21 mouse cellular contexts compared by ENCODE assay signal in the genomic region with DNA sequence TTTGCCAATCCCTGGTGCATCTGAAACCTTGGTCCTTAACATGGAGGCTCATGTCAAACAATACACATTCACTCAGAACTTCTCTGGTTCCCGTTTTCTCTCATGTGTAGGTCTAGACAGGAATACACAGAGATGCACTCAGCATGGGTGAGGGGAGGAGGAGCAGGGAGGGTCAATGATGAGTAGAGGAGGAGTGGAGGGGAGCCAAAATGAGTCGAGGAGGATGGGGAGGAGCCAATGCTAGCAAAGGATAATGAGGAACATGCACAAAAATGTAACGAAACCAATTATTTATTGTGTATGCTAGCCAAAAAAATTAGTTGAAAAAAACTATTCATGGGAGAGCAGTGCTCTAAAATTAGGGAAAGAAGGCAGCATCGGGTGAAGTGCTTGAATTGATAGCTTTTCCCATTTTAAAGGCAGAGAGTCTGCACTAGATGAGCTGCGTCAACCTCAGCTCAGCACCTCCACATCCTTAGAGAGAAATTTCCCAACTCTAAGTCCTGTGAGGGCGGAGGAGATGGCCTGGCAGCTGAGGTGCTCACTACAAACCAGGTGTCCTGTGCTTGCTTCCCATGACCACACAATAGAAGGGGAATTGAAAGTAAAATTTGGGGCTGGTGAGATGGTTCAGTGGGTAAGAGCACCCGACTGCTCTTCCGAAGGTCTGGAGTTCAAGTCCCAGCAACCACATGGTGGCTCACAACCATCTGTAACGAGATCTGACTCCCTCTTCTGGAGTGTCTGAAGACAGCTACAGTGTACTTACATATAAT.
DNase-seq lines count a peak whose midpoint lies in the region; ATAC-seq and TF ChIP-seq lines count a peak whose summit lies in the region.
"Had no signal": no experiment of that assay in that cellular context is flagged by ENCODE, and none has a peak within 500 bp of the region (broad histone marks: within the 10 kb centered on the region; RNA-seq: fewer than 3 reads in every experiment).

No protein-coding gene starts in this region.

- no peak overlapping the region for H3K9ac ChIP-seq in CH12.LX (ENCODE audit: insufficient read depth, low read depth)
- H3K9ac ChIP-seq in embryonic facial prominence, embryonic 15.5 days: no peak overlapping the region
- H3K9ac ChIP-seq in forebrain, embryonic 13.5 days: no peak overlapping the region
- H3K9ac ChIP-seq: embryonic facial prominence, embryonic 12.5 days had no signal

- dilution Hi-C loops in CH12.LX (cut with MboI; ENCODE audit: extremely low pct_ligation_motif_present, extremely low pct_unique_long_range_greater_than_20kb, low sequenced_read_pairs): no loop called here

- no peaks in the 10 kb centered on the region for H3K79me2 ChIP-seq in CH12.LX (replicated peaks; ENCODE audit: control insufficient read depth, extremely low read depth, insufficient read depth, poor library complexity, severe bottlenecking)

- no peak for TF ChIP-seq POLR2A in CH12.LX (IDR thresholded peaks at IDR 0.05; ENCODE audit: low read depth, low read length)

- no peak for TF ChIP-seq RAD21 in CH12.LX (IDR thresholded peaks at IDR 0.05; ENCODE audit: low read depth, low read length)

- peaks cover 85% of the 10 kb centered on the region for H3K27me3 ChIP-seq in CH12.LX (replicated peaks)
- no peaks in the 10 kb centered on the region for H3K27me3 ChIP-seq in embryonic facial prominence, embryonic 15.5 days
- peaks cover 2% of the 10 kb centered on the region; the same call in 1 of the 2 replicates for H3K27me3 ChIP-seq in forebrain, embryonic 13.5 days
- H3K27me3 ChIP-seq: embryonic facial prominence, embryonic 12.5 days had no signal

- DNase-seq in A20 (ENCODE audit: low read depth, low spot score) (peak; percentile 85), CH12.LX (ENCODE audit: extremely low read depth) (peak; percentile 39)
- DNase-seq in layer of hippocampus, postnatal 14 days (ENCODE audit: low spot score in 2 of 2): no peak
- DNase-seq in c-Kit-positive CD71-positive TER-119-positive erythroid progenitor cells, embryonic 14.5 days (ENCODE audit: low spot score): no peak
- DNase-seq: adrenal gland, adult 8-10 months; adrenal gland, postnatal 14 days; adrenal gland, postnatal 36 days; cerebellum, adult 11 months; cerebellum, adult 18-20 months; cerebellum, adult 8-10 months; cerebellum, adult 9-11 months; cerebellum, postnatal 36 days; embryo, embryonic 11 days had no signal

- no peaks in the 10 kb centered on the region for H3K36me3 ChIP-seq in CH12.LX (replicated peaks in 1 of 2; ENCODE audit: control insufficient read depth in 1 of 2, insufficient read depth in 1 of 2, low read length in 1 of 2)
- no peaks in the 10 kb centered on the region for H3K36me3 ChIP-seq in embryonic facial prominence, embryonic 15.5 days
- no peaks in the 10 kb centered on the region for H3K36me3 ChIP-seq in forebrain, embryonic 13.5 days (ENCODE audit: poor library complexity, severe bottlenecking)
- H3K36me3 ChIP-seq: embryonic facial prominence, embryonic 12.5 days had no signal

- H3K4me2 ChIP-seq in CH12.LX (ENCODE audit: insufficient read depth, low read depth, poor library complexity, severe bottlenecking): no peak overlapping the region
- H3K4me2 ChIP-seq in embryonic facial prominence, embryonic 15.5 days (replicated peaks): no peak overlapping the region
- no peak overlapping the region for H3K4me2 ChIP-seq in forebrain, embryonic 13.5 days
- H3K4me2 ChIP-seq: embryonic facial prominence, embryonic 12.5 days had no signal

- H3K27ac ChIP-seq in CH12.LX (ENCODE audit: insufficient read depth, low read depth): no peak overlapping the region
- no peak overlapping the region for H3K27ac ChIP-seq in embryonic facial prominence, embryonic 15.5 days (replicated peaks)
- H3K27ac ChIP-seq in forebrain, embryonic 13.5 days: no peak overlapping the region
- H3K27ac ChIP-seq: embryonic facial prominence, embryonic 12.5 days had no signal

- peaks cover 0 to 3% of the 10 kb centered on the region in 2 experiments; a peak in 1 of 4 replicates for H3K4me1 ChIP-seq in CH12.LX (ENCODE audit: control insufficient read depth in 1 of 2, insufficient read depth in 2 of 2)
- H3K4me1 ChIP-seq in embryonic facial prominence, embryonic 15.5 days: 0 out of 2 replicates have a peak, but pooled peaks cover 8% of the 10 kb centered on the region
- no peaks in the 10 kb centered on the region for H3K4me1 ChIP-seq in forebrain, embryonic 13.5 days
- H3K4me1 ChIP-seq: embryonic facial prominence, embryonic 12.5 days had no signal

- no peak for TF ChIP-seq EP300 in CH12.LX (IDR thresholded peaks at IDR 0.05; ENCODE audit: low read length)

- in situ Hi-C loops in CH12.LX (cut with MboI; ENCODE audit: low pct_ligation_motif_present, low pct_unique_long_range_greater_than_20kb, low sequenced_read_pairs): no loop called here

- ATAC-seq in embryonic facial prominence, embryonic 15.5 days (ENCODE audit: insufficient number of reproducible peaks, low FRiP score, low TSS enrichment, low read depth): 0 out of 2 replicates have a peak, but pooled peaks have one; percentile 71
- ATAC-seq in forebrain, embryonic 13.5 days: no peak
- ATAC-seq: activated CD4-positive, CD25-positive, alpha-beta regulatory T cell, adult 4 months; CD4-positive, CD25-positive, alpha-beta regulatory T cell, adult 4 months; forebrain, embryonic 14.5 days; forebrain, embryonic 16.5 days; Patski had no signal

- no peaks in the 10 kb centered on the region for H3K9me3 ChIP-seq in CH12.LX (replicated peaks; ENCODE audit: low read length)
- H3K9me3 ChIP-seq in embryonic facial prominence, embryonic 15.5 days (replicated peaks): no peaks in the 10 kb centered on the region
- no peaks in the 10 kb centered on the region for H3K9me3 ChIP-seq in forebrain, embryonic 13.5 days (replicated peaks)
- H3K9me3 ChIP-seq: embryonic facial prominence, embryonic 12.5 days had no signal

- H3K4me3 ChIP-seq in CH12.LX (replicated peaks in 1 of 3; ENCODE audit: low read depth in 2 of 3, low read length in 2 of 3, poor library complexity in 1 of 3): no peak overlapping the region
- no peak overlapping the region for H3K4me3 ChIP-seq in embryonic facial prominence, embryonic 15.5 days (replicated peaks)
- H3K4me3 ChIP-seq in forebrain, embryonic 13.5 days: no peak overlapping the region
- H3K4me3 ChIP-seq: embryonic facial prominence, embryonic 12.5 days had no signal

- 70% methylated on average over 9 of the region's 9 CpGs for WGBS in embryonic facial prominence, embryonic 15.5 days
- WGBS in forebrain, embryonic 13.5 days: 76% methylated on average over 9 of the region's 9 CpGs

- TF ChIP-seq CTCF in CH12.LX (conservative IDR thresholded peaks at IDR 0.05 in 1 of 2, IDR thresholded peaks at IDR 0.05 in 1 of 2; ENCODE audit: low read depth in 2 of 2, low read length in 2 of 2): no peak

TF ChIP-seq in CH12.LX, 34 proteins besides CTCF, POLR2A, EP300 and RAD21:
- TF ChIP-seq IRF4 (IDR thresholded peaks at IDR 0.05; ENCODE audit: low read depth, low read length) (no peak), TBP (conservative IDR thresholded peaks at IDR 0.05; ENCODE audit: low read depth, low read length) (peak; percentile 94), MEF2A (IDR thresholded peaks at IDR 0.05; ENCODE audit: borderline replicate concordance, low read depth, low read length) (no peak), MYC (IDR thresholded peaks at IDR 0.05; ENCODE audit: low read depth, low read length) (no peak)

Comparison
In these comparisons a context has a peak if more than half of its experiments do, and no peak if none do; other contexts are left out.
1. DNase-seq: peak in A20 (single experiment) and CH12.LX (single experiment); none in layer of hippocampus, postnatal 14 days (0 of 2) and c-Kit-positive CD71-positive TER-119-positive erythroid progenitor cells, embryonic 14.5 days (single experiment).